Mouse (Mus musculus) cerebellum, adult 2 months (tissue): Measurements from ENCODE around the gene Dhx29.

Experiments
- CTCF ChIP-seq: fragments of 200-500 bp; IDR thresholded peaks from 2 replicates; pipeline ENCODE4 v1.5.1; 2011; ENCODE audit warnings: low read depth, mild to moderate bottlenecking, control low read depth, low read length, moderate library complexity, borderline replicate concordance; ENCODE audit not compliant: insufficient read depth
- POLR2A ChIP-seq: fragments of 200-500 bp; IDR thresholded peaks from 2 replicates; pipeline ENCODE4 v1.6.1; 2011; ENCODE audit warnings: low read length, control low read depth, borderline replicate concordance; ENCODE audit not compliant: insufficient read depth

DNA sequence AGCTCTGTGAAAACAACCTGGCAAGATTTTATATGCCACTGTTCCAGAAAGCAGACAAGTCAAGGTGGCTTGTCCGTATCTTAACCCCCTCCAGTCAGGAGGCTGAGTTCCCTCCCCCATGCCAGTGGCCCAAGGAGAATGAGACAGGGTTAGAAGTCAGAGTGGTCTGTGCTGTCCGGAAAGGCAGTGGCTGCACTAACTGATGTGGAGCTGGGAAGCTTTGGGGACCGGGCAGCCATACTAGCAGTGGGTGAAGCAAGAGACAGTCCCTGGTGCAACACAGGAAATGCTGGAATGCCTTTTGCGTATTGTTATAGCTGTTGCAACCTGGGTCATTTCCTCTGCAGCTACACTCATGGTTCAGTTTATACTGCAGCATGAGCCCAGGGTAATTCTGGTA lies 63.1 kb downstream of the Dhx29 start:
- no peak for TF ChIP-seq CTCF
- TF ChIP-seq POLR2A: no peak
